Mouse (Mus musculus): Measurements from ENCODE around the gene Neb. TPM values are rescaled to one million over a fixed set of nuclear protein-coding genes. Genes with fewer than 3 reads are reported as not detected.

Neb gene
- polyA plus RNA-seq, 1 experiment from 2014 or later: 0.64 TPM

DNA sequence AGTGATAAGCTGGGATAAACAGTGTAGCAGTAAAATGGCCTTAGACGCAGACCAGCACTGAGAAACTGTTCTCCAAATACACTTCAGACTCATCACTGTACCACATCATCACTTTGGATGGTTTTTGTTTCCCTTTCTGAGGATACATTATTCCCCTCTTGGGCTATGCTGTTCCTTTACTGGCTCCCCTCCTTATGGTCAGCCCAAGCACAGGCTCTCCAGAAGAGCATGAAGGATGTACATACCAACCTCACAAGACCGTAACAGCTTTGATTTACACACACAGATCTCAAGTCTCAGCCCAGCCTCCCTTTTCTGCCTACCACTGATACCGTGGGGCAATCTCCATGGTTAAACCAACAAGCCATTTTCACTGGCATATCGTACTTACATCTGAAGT is 6.2 kb downstream of the Neb start:
- no peak for ATAC-seq (ENCODE audit: low FRiP score, low read depth)
- Histone ChIP-seq H3K9ac (replicated peaks) (no peak overlapping the region), H3K4me1 (no peaks in the 10 kb centered on the region), H3K27me3 (no peaks in the 10 kb centered on the region), H3K4me2 (replicated peaks) (no peak overlapping the region), H3K36me3 (no peaks in the 10 kb centered on the region), H3K9me3 (no peaks in the 10 kb centered on the region), H3K4me3 (no peak overlapping the region), H3K27ac (replicated peaks) (no peak overlapping the region)
- 88% methylated on average over 4 of the region's 4 CpGs for WGBS

GRCm38 (mm10) chr2:52371066-52371465 is 7.2 kb downstream of the Neb start:
- Histone ChIP-seq H3K4me3 (no peak overlapping the region), H3K9ac (replicated peaks) (no peak overlapping the region), H3K27ac (replicated peaks) (no peak overlapping the region), H3K27me3 (no peaks in the 10 kb centered on the region), H3K9me3 (no peaks in the 10 kb centered on the region), H3K4me2 (replicated peaks) (no peak overlapping the region), H3K4me1 (no peaks in the 10 kb centered on the region), H3K36me3 (no peaks in the 10 kb centered on the region)
- ATAC-seq (ENCODE audit: low FRiP score, low read depth): no peak
- WGBS: 70% methylated on average over 2 of the region's 2 CpGs

- Histone ChIP-seq H3K27me3 (no peaks in the 10 kb centered on the region), H3K9ac (replicated peaks) (no peak overlapping the region), H3K27ac (replicated peaks) (no peak overlapping the region), H3K4me2 (replicated peaks) (no peak overlapping the region), H3K9me3 (no peaks in the 10 kb centered on the region), H3K4me3 (no peak overlapping the region), H3K36me3 (no peaks in the 10 kb centered on the region), H3K4me1 (0 out of 2 replicates have a peak, but pooled peaks cover 3% of the 10 kb centered on the region)
- WGBS: 98% methylated on average over 6 of the region's 6 CpGs
- ATAC-seq (ENCODE audit: low FRiP score, low read depth): no peak
Measured at GRCm38 (mm10) chr2:52369622-52370021, 8.7 kb downstream of the Neb start.

GRCm38 (mm10) chr2:52367665-52368064 is 10.6 kb downstream of the Neb start:
- WGBS: 90% methylated on average over 5 of the region's 5 CpGs
- ATAC-seq (ENCODE audit: low FRiP score, low read depth): no peak
- Histone ChIP-seq H3K4me1 (0 out of 2 replicates have a peak, but pooled peaks cover 3% of the 10 kb centered on the region), H3K27ac (replicated peaks) (no peak overlapping the region), H3K4me2 (replicated peaks) (no peak overlapping the region), H3K4me3 (no peak overlapping the region), H3K9ac (replicated peaks) (no peak overlapping the region), H3K27me3 (no peaks in the 10 kb centered on the region), H3K9me3 (no peaks in the 10 kb centered on the region), H3K36me3 (no peaks in the 10 kb centered on the region)

DNA sequence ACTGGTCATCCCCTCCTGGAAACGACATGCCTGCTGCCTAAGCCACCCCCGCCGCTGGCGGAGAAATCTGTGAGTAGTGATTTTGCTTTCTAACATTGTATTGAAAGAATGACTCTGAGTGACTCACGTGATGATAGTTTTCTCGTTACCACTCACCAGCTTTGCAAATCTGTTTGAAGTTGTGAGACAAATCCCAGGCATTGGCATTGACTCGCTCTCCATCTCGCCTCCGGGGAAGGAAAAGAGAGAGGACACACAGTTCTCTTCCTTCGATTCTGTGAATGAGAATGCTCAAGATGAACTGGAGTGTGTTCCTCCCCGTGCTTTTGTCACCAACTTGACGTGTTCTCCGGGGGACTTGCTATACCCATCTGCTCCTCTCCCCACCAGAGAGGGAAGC is 11.0 kb downstream of the Neb start:
- Histone ChIP-seq H3K4me1 (0 out of 2 replicates have a peak, but pooled peaks cover 3% of the 10 kb centered on the region), H3K9ac (replicated peaks) (no peak overlapping the region), H3K36me3 (no peaks in the 10 kb centered on the region), H3K9me3 (no peaks in the 10 kb centered on the region), H3K27ac (replicated peaks) (no peak overlapping the region), H3K4me2 (replicated peaks) (no peak overlapping the region), H3K4me3 (no peak overlapping the region), H3K27me3 (no peaks in the 10 kb centered on the region)
- WGBS: 80% methylated on average over 13 of the region's 13 CpGs
- ATAC-seq (ENCODE audit: low FRiP score, low read depth): no peak

- no peak overlapping the region for H3K27ac ChIP-seq (replicated peaks)
- no peak overlapping the region for H3K9ac ChIP-seq (replicated peaks)
- H3K4me1 ChIP-seq: 0 out of 2 replicates have a peak, but pooled peaks cover 3% of the 10 kb centered on the region
- H3K27me3 ChIP-seq: no peaks in the 10 kb centered on the region
- H3K4me2 ChIP-seq (replicated peaks): no peak overlapping the region
- no peaks in the 10 kb centered on the region for H3K36me3 ChIP-seq
- no peak for ATAC-seq (ENCODE audit: low FRiP score, low read depth)
- 92% methylated on average over 9 of the region's 9 CpGs for WGBS
- H3K4me3 ChIP-seq: no peak overlapping the region
- no peaks in the 10 kb centered on the region for H3K9me3 ChIP-seq
Measured at GRCm38 (mm10) chr2:52361086-52361485, 17.2 kb downstream of the Neb start.

- Histone ChIP-seq H3K36me3 (no peaks in the 10 kb centered on the region), H3K27ac (replicated peaks) (no peak overlapping the region), H3K4me1 (no peaks in the 10 kb centered on the region), H3K27me3 (no peaks in the 10 kb centered on the region), H3K9ac (replicated peaks) (no peak overlapping the region), H3K4me3 (no peak overlapping the region), H3K9me3 (no peaks in the 10 kb centered on the region), H3K4me2 (replicated peaks) (no peak overlapping the region)
- no peak for ATAC-seq (ENCODE audit: low FRiP score, low read depth)
- 56% methylated on average over 1 of the region's 1 CpGs for WGBS
Measured at GRCm38 (mm10) chr2:52359722-52360121, 18.6 kb downstream of the Neb start.

DNA sequence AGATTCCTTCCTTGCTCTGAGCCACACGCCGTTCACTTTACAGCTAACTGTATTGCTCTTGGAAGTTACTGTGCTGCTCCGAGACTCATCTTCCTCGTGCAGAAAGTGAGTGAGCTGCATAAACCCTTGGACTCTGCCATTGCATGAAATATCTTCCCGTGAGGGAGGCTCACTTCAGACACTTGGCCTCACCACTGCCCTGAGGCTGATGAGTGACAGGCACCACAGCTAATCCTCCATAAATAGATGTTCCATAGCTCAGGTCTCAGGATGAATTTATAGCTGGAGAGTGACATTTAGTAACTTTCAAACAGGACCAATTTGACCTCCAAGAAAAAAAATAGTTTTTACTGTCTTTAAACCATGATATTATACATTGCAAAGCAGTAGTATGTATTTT is 20.1 kb downstream of the Neb start:
- Histone ChIP-seq H3K4me1 (no peaks in the 10 kb centered on the region), H3K36me3 (no peaks in the 10 kb centered on the region), H3K4me3 (no peak overlapping the region), H3K9ac (replicated peaks) (no peak overlapping the region), H3K4me2 (replicated peaks) (no peak overlapping the region), H3K9me3 (no peaks in the 10 kb centered on the region), H3K27ac (replicated peaks) (no peak overlapping the region), H3K27me3 (no peaks in the 10 kb centered on the region)
- WGBS: 82% methylated on average over 5 of the region's 5 CpGs
- no peak for ATAC-seq (ENCODE audit: low FRiP score, low read depth)

GRCm38 (mm10) chr2:52351029-52351428 is 27.2 kb downstream of the Neb start:
- no peaks in the 10 kb centered on the region for H3K27me3 ChIP-seq
- ATAC-seq (ENCODE audit: low FRiP score, low read depth): no peak
- 96% methylated on average over 1 of the region's 1 CpGs for WGBS
- no peak overlapping the region for H3K4me3 ChIP-seq
- H3K27ac ChIP-seq (replicated peaks): no peak overlapping the region
- H3K36me3 ChIP-seq: no peaks in the 10 kb centered on the region
- no peaks in the 10 kb centered on the region for H3K4me1 ChIP-seq
- H3K4me2 ChIP-seq (replicated peaks): no peak overlapping the region
- H3K9me3 ChIP-seq: 0 out of 2 replicates have a peak, but pooled peaks cover 3% of the 10 kb centered on the region
- no peak overlapping the region for H3K9ac ChIP-seq (replicated peaks)

DNA sequence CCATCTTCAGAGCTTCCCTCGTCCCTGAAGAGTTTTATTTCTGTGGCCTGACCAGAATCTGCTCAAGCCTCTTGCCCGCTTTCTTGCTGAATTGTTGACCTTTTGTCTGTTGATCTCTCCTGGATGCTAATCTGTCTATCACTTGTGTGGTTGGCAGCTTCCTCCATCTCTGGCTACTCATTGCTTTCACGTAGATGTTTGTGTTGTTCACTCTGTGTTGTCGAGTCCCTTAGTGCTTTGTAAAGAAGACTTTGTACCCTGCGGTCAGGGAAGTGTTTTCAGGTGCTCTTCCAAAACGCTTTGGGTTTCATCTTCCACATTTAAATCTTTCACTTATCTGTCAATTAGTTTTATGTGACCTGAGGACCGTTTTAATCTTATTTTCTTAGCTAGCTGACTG is 37.3 kb downstream of the Neb start:
- no peaks in the 10 kb centered on the region for H3K27me3 ChIP-seq
- no peaks in the 10 kb centered on the region for H3K36me3 ChIP-seq
- no peak overlapping the region for H3K27ac ChIP-seq (replicated peaks)
- H3K4me1 ChIP-seq: no peaks in the 10 kb centered on the region
- H3K4me3 ChIP-seq: no peak overlapping the region
- ATAC-seq (ENCODE audit: low FRiP score, low read depth): no peak
- no peak overlapping the region for H3K9ac ChIP-seq (replicated peaks)
- no peaks in the 10 kb centered on the region for H3K9me3 ChIP-seq
- no peak overlapping the region for H3K4me2 ChIP-seq (replicated peaks)
- 75% methylated on average over 7 of the region's 7 CpGs for WGBS

GRCm38 (mm10) chr2:52335556-52335955 is 42.7 kb downstream of the Neb start:
- Histone ChIP-seq H3K4me3 (no peak overlapping the region), H3K4me1 (no peaks in the 10 kb centered on the region), H3K9ac (replicated peaks) (no peak overlapping the region), H3K27me3 (no peaks in the 10 kb centered on the region), H3K27ac (replicated peaks) (no peak overlapping the region), H3K9me3 (no peaks in the 10 kb centered on the region), H3K36me3 (no peaks in the 10 kb centered on the region), H3K4me2 (replicated peaks) (no peak overlapping the region)
- ATAC-seq (ENCODE audit: low FRiP score, low read depth): no peak
- 82% methylated on average over 13 of the region's 13 CpGs for WGBS

DNA sequence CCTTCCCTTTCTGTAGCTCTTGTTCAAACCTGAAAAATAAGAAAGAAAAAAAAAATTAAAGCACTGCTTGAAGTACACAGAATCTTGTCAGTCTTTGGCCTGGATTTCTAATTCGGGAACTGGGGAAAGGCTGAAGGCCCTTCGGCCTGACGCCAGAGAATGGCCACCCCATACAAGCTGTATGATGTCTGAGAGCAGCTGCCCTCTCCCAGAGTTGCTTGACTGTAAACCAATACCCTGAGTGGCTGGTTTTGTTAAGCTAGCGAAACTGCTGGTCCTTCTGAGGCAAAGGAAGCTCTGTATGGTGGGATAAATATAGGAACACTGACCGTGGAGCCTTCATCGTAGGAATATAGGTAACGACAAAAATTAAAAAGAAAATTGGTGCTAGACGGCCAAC is 43.2 kb downstream of the Neb start:
- 92% methylated on average over 8 of the region's 8 CpGs for WGBS
- H3K9me3 ChIP-seq: no peaks in the 10 kb centered on the region
- no peak overlapping the region for H3K9ac ChIP-seq (replicated peaks)
- no peaks in the 10 kb centered on the region for H3K36me3 ChIP-seq
- no peak for ATAC-seq (ENCODE audit: low FRiP score, low read depth)
- no peak overlapping the region for H3K4me3 ChIP-seq
- no peak overlapping the region for H3K27ac ChIP-seq (replicated peaks)
- H3K4me2 ChIP-seq (replicated peaks): no peak overlapping the region
- H3K27me3 ChIP-seq: no peaks in the 10 kb centered on the region
- no peaks in the 10 kb centered on the region for H3K4me1 ChIP-seq

DNA sequence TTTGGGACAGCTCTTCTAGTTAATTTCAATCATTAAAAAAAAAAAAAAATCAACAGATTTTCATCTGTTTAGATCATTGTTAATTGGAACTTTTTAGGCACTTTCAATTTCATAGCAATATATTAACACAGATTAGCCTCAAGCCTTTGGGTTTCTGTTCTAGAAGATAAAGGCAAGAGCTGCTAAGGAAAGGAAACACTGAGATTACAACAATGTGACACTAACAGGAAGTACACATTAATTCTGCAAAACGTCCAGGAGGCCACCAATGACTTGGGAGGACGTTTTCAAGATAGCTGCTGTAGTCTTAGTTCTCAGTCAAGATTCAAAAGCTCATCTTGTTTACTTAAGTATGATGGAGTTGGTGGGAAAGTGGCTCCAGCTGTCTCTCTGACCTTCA is 44.7 kb downstream of the Neb start:
- Histone ChIP-seq H3K4me1 (no peaks in the 10 kb centered on the region), H3K9me3 (no peaks in the 10 kb centered on the region), H3K27ac (replicated peaks) (no peak overlapping the region), H3K4me2 (replicated peaks) (no peak overlapping the region), H3K9ac (replicated peaks) (no peak overlapping the region), H3K36me3 (no peaks in the 10 kb centered on the region), H3K27me3 (no peaks in the 10 kb centered on the region), H3K4me3 (no peak overlapping the region)
- WGBS: 55% methylated on average over 2 of the region's 2 CpGs
- ATAC-seq (ENCODE audit: low FRiP score, low read depth): no peak
